Mouse (Mus musculus) testis, adult 2 months (tissue): Measurements from ENCODE around the gene Gm12830. TPM values are rescaled to one million over a fixed set of nuclear protein-coding genes. Genes with fewer than 3 reads are reported as not detected.

Experiments
- H3K27ac ChIP-seq: fragments of 200-500 bp; 2 replicates; pipeline ENCODE4 v1.5.1; 2012; ENCODE audit warnings: low read depth, low read length; ENCODE audit not compliant: control insufficient read depth, insufficient read depth
- H3K27me3 ChIP-seq: fragments of 200-500 bp; 2 replicates; pipeline ENCODE4 v1.6.1; 2012; ENCODE audit warnings: mild to moderate bottlenecking, low read length, moderate library complexity; ENCODE audit not compliant: control insufficient read depth, insufficient read depth
- H3K36me3 ChIP-seq: fragments of 200-500 bp; 2 replicates; pipeline ENCODE4 v1.6.1; 2012; ENCODE audit warnings: mild to moderate bottlenecking, low read length; ENCODE audit not compliant: control insufficient read depth, insufficient read depth
- H3K4me1 ChIP-seq: fragments of 200-500 bp; 2 replicates; pipeline ENCODE4 v1.6.1; 2012; ENCODE audit warnings: low read length; ENCODE audit not compliant: control insufficient read depth, insufficient read depth
- H3K4me3 ChIP-seq: fragments of 200-500 bp; 2 replicates; pipeline ENCODE4 v1.5.1; 2012; ENCODE audit warnings: low read depth, mild to moderate bottlenecking, low read length, moderate library complexity, mixed read lengths; ENCODE audit not compliant: control insufficient read depth
- CTCF ChIP-seq: fragments of 200-500 bp; IDR thresholded peaks from 2 replicates; pipeline ENCODE4 v1.5.1; 2012; ENCODE audit warnings: low read depth, mild to moderate bottlenecking, inconsistent platforms, low read length, moderate library complexity; ENCODE audit not compliant: control insufficient read depth, insufficient read depth, insufficient replicate concordance
- POLR2A ChIP-seq: fragments of 200-500 bp; IDR thresholded peaks from 2 replicates; pipeline ENCODE4 v1.6.1; 2012; ENCODE audit warnings: low read depth, mild to moderate bottlenecking, inconsistent platforms, low read length, moderate library complexity; ENCODE audit not compliant: control insufficient read depth
- polyA plus RNA-seq: library from polyadenylated mRNA; depleted of rRNA; stranded (reverse); fragments of >200 nt; gene quantifications from 2 replicates; pipeline ENCODE4 v1.2.3, GENCODE M21; 2012

Gm12830 gene
- polyA plus RNA-seq, 1 experiment, result not detected

- Histone ChIP-seq H3K36me3 (no peaks in the 10 kb centered on the region), H3K27me3 (no peaks in the 10 kb centered on the region), H3K4me1 (no peaks in the 10 kb centered on the region), H3K27ac (no peak overlapping the region), H3K4me3 (no peak overlapping the region)
- no peak for TF ChIP-seq CTCF
- no peak for TF ChIP-seq POLR2A
Observed at GRCm38 (mm10) chr4:114788856-114789255, 32.7 kb upstream of the Gm12830 start.

- H3K27ac ChIP-seq, result no peak overlapping the region
Observed at GRCm38 (mm10) chr4:114791650-114792049, 29.9 kb upstream of the Gm12830 start.

DNA sequence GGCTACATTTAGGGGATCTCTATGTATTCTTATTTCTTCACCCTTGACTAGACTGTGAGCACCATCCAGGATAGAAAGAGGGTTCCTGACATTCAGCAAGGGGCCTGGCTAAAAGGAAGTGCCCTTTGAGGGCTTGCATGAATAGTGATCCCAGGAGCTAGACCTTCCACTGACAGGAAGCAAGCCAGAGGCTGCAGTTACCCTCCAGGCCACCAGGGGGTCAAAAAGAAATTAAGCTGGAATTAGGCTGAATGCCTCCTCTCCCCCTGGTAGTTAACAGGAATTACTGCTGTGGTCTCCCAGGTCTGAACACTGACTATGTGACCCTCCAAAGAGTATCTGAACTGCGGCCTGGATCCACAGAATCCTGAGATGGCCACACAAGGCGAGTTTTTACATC lies 27.7 kb upstream of the Gm12830 start:
- no peaks in the 10 kb centered on the region for H3K27me3 ChIP-seq

More at GRCm38 (mm10) chr4:114791650-114792049, 29.9 kb upstream of the Gm12830 start:
- Histone ChIP-seq H3K27me3 (no peaks in the 10 kb centered on the region), H3K4me1 (no peaks in the 10 kb centered on the region), H3K36me3 (no peaks in the 10 kb centered on the region), H3K4me3 (no peak overlapping the region)
- no peak for TF ChIP-seq POLR2A
- no peak for TF ChIP-seq CTCF

DNA sequence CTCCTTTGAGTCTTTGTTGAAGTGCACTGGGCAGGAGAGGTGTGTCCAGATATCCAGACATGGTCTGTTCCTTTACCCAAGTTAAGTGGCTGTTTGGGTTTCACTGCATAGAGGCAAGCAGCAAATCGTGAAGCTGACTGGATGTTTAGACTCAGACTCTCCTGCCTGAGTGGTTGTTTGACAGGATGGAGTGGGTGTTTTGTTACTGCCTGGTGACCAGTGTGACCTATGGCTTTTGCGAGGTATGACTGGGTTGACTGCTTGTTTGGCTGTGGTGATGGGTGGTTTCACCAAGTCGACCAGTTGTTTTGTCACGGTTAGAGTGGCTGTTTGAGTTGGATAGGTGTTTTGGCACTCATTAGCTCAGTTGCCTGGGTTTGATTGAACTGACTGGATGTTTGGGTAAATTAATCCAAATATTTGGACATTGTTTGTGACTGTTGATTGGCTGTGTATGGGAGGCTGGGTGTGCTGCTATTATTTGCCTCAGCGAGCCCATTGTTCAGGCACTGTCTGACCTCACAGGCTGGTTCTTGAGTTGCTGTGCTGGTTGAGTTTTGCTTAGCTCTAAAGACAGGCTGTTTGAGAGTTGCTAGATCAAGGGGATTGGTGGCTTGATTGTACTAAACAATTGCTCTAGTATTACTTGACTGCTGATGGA lies 24.1 kb upstream of the Gm12830 start:
- no peaks in the 10 kb centered on the region for H3K36me3 ChIP-seq
- H3K27me3 ChIP-seq, result no peaks in the 10 kb centered on the region
- no peak overlapping the region for H3K27ac ChIP-seq
- H3K4me1 ChIP-seq, result no peaks in the 10 kb centered on the region
- TF ChIP-seq CTCF, result no peak
- no peak for TF ChIP-seq POLR2A
- no peak overlapping the region for H3K4me3 ChIP-seq

More for the DNA sequence above, 27.7 kb upstream of the Gm12830 start:
- Histone ChIP-seq H3K4me1 (no peaks in the 10 kb centered on the region), H3K4me3 (no peak overlapping the region), H3K27ac (no peak overlapping the region), H3K36me3 (no peaks in the 10 kb centered on the region)
- TF ChIP-seq POLR2A, result no peak
- TF ChIP-seq CTCF, result peak; percentile 36; the same call in 1 of the 2 replicates

DNA sequence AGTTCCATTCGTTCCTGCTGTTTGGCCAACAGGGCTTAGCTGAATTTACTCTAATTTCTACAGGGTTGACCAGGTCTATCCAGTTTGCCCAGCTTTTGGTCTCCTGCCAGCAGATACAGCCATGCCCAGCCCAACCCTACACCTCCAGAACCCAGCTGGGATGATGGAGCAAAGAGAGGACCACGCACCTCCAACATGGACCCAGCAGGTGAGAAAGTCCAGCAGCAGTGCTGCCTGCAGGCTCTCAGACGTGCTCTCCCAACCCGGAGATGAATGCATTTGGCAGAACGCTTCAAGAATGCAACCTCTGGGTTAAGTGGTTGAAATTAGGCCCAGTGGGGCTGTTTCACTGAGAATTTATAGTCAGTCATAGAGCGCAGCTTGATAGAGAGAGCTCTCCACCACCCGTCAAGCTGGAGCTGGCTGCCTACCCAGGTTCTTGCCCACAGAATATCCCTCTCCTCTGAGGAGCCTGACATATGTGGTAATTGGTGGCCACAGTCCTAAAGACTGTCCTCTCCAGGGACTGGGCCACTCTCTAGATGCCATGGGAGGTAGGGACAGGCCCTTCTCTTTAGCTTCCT lies 23.4 kb upstream of the Gm12830 start:
- Histone ChIP-seq H3K27ac (no peak overlapping the region), H3K27me3 (no peaks in the 10 kb centered on the region), H3K4me3 (no peak overlapping the region), H3K4me1 (no peaks in the 10 kb centered on the region), H3K36me3 (no peaks in the 10 kb centered on the region)
- no peak for TF ChIP-seq CTCF

GRCm38 (mm10) chr4:114804096-114804495 lies 17.4 kb upstream of the Gm12830 start:
- no peaks in the 10 kb centered on the region for H3K27me3 ChIP-seq
- H3K4me1 ChIP-seq, result no peaks in the 10 kb centered on the region; the same call in 1 of the 2 replicates
- TF ChIP-seq POLR2A, result no peak
- no peak for TF ChIP-seq CTCF
- no peak overlapping the region for H3K4me3 ChIP-seq
- H3K27ac ChIP-seq, result no peak overlapping the region
- H3K36me3 ChIP-seq, result no peaks in the 10 kb centered on the region

DNA sequence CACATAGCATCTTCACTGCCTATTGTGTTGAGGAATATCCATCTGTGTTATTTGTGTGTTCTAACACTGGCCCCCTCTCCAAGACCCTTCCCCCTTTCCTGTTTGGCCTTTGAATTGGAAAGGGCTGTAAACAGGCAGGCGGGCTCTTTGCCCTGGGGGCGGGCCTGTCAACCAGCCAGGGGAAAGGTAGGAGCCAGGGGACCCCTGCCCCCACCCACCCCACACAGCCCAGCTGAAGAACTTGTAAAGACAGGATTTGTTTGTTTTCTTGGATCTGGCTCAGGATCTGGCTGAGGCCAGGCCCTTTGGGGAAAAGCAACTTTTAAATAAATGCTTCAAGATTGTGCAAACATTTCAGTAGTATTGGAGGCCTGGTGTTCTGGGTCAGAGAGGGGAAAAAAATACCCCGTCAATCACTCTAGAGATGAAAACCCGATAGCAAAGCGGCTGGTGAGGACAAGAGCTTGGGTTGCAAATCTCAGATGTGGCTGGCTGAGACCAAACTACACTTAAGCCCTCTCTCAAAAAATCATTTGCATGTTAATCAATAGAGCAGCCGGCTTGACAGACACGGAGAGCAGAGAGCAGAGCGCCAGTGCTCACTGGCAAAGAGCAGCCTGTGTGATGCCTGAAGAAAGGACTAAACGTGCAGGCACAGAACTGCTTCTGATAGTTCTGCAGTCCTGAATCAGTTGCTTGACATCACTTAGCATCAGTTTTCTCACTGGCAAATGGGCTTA lies 2.4 kb upstream of the Gm12830 start:
- Histone ChIP-seq H3K36me3 (no peaks in the 10 kb centered on the region), H3K27me3 (no peaks in the 10 kb centered on the region; the same call in 1 of the 2 replicates), H3K4me3 (no peak overlapping the region), H3K4me1 (peaks cover 7% of the 10 kb centered on the region), H3K27ac (no peak overlapping the region)
- TF ChIP-seq POLR2A (no peak), CTCF (no peak)
